Mouse (Mus musculus) kidney, adult 8-10 months (tissue): Measurements from ENCODE around the gene Kif3b.

ENCODE experiments used
- DNase-seq, 2 experiments: peaks; one replicate each; pipeline ENCODE4 v3.0.0; 2022

Gene Kif3b

DNA sequence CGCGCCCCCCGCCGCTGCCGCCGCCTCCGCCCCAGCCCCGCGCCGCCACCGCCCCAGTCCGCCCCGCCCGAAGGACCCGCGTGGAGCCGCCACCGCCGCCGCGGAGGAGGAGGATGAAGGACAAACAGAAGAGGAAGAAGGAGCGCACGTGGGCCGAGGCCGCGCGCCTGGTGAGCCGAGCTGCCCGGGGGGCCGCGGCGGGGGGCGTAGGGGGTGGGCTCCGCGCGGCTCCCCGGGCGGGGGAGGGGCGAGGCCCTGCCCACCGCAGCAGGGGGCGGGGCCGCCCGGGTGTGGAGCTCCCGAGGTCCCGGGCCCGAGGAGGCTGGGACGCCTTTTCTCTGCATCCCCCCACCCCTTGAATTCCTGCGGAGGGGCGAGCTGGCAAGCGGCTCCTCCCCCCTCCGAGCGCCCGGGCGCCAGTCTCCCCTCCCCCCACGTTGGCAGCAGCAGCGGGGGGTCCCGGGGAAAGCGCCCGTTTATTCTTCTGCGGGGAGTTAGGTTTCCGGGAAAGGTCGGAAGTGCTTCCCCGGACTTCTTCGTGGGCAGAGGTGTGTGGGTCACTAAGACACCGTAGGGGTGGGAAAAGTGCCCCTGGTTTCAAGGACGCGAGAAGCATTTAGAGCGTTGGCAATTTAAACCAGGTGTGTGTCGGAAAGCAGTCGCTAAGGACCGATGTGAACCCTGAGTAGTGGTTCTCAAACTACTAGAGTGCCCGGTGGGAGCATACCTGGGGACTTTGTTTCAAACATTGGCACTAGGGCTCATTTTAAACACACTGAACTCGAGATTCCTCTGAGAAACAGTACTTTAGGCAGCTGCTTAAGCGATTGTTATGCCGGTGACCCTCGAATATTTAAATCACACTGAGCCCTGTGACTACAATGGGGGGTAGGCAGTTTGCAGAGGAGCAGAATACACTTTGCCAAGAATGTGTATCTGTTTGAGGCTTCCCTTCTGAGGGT, 55.3 kb downstream of the Kif3b start:
- peak; percentile 53 to 55 for DNase-seq

DNA sequence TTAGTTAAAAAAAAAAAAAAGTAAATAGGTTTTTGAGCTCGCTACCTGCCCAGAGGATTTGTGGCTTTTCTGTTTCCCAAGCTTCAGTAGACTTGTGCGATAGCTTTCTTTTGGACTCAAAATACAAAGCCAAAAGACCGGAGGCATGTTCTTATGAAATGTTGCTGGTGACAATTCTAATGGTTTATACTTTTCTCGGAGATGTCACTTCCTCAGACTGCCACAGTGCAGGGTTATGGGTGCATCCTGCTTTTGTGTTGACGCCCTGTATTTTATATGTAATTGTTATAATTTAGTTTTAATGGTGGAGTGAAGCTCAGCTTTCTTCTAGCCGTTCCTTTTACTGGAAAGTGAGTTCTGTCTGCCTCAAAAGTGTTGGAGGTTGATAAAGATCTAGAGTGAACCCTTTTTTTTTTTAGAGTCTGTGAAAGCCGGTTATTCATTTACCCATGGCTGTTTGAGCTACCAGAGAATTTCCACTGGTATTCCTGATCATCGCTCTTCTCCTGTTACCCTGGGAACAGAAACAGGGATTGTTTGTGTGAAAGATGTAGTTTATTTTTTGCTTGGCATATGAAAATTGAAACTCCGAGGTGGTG, 56.1 kb downstream of the Kif3b start:
- peak in 1 of 2 experiments; percentile 65 for DNase-seq

GRCm38 (mm10) chr2:153348100-153348831, 57.1 kb downstream of the Kif3b start:
- DNase-seq = peak in 1 of 2 experiments; percentile 25

- no peak for DNase-seq
Measured at GRCm38 (mm10) chr2:153350552-153351181, 59.5 kb downstream of the Kif3b start.

GRCm38 (mm10) chr2:153354648-153355047, 63.4 kb downstream of the Kif3b start:
- DNase-seq = no peak

DNA sequence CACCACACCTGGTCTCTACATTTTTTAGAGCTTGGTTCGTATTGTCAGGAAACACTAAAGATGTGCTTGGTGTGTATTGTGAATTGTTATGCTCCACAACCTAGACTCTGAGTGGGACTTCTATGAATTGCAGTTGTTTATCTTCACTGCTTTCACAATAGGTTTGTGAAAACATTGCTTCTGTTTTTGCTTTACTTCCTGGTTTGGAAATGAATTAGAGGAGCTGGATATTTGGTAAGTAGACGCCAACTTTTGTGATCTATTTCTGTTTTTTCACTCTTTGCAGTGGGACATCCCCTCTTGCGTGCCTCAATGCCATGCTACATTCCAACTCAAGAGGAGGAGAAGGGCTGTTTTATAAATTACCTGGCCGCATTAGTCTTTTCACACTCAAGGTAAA, 65.6 kb downstream of the Kif3b start:
- DNase-seq = no peak

DNA sequence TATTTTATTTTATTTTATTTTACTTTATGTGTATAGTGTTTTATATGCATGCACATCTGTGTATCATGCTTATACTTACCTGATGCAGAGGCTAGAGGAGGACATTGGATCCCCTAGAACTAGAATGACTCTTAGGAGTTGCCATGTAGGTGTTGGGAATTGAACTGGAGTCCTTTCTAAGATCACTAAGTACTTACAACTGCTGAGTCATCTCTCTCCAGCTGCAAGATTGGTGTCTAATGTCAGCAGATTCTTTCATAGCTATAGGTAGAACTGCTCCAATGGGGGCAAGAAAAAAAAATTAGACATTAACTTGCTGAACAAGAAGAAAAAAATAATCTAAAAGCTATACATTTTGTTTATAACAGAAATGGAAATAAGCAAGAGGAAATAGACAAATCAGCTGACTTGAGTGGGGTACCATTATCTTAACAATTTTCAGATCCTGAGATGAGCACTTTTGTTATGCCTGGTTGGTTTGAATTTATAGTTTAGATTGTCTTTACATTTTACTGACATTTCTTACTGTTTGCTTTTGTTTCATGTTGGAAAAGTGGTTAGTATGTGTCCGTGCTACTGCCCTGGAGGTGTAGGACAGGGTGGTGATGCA, 70.0 kb downstream of the Kif3b start:
- DNase-seq = no peak

- peak; percentile 43 to 47 for DNase-seq
Measured at GRCm38 (mm10) chr2:153364531-153364930, 73.3 kb downstream of the Kif3b start.

- no peak for DNase-seq
Measured at GRCm38 (mm10) chr2:153370871-153371270, 79.7 kb downstream of the Kif3b start.

DNA sequence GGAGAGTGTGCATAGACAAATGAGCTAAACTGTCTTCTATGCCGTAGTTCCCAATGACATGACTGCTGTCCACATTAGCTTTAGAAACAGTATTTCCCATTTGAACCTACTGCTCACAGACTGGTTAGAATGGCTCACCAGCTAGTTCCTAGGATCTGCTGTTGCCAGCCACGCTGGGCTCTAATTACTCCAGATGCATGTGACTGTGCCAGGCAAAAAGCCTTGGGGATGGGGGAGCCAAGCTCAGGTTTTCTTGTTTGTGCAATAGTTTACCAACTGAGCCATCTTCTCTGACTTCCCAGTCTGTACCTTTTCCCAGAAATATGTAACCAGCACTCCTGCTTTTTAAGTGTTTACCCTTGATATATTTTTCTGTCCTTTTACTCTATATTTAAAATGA, 84.2 kb downstream of the Kif3b start:
- DNase-seq = no peak

- no peak for DNase-seq
Measured at GRCm38 (mm10) chr2:153380479-153380878, 89.3 kb downstream of the Kif3b start.
